Mouse (Mus musculus): Measurements from ENCODE around the gene Nfib.

DNA sequence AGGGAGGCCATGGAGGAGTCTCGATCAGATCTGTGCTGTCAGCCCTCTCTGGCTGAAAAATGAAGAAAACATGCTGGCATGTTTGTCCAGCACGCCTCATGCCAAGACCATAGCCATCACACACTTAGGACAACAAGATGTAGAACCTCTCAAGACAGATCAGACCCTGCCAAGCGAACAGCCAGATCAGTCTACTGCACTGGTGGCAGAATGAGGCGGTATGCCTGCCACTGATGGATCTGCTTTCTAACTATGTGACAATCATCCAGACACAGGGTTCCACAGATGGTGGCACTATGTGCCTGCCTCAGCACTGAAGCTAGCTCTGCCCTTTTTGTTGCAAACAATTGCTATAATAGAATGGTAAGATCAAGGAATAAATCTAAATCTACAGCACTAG lies 250.6 kb downstream of the Nfib start:
- TF ChIP-seq POLR2A (IDR thresholded peaks at IDR 0.05; ENCODE audit: extremely low read depth, insufficient read depth, low read length) (no peak), CTCF (IDR thresholded peaks at IDR 0.05; ENCODE audit: low read depth, low read length) (no peak)

Data from liver, adult 2 months (tissue).